Mouse (Mus musculus): ENCODE measurements around the gene Dip2b.

Gene Dip2b

GRCm38 (mm10) chr15:100050940-100051339 lies 12.5 kb downstream of the Dip2b start:
- no peak for DNase-seq (ENCODE audit: low read depth, low spot score)

- no peak for DNase-seq (ENCODE audit: low read depth, low spot score)
Observed at GRCm38 (mm10) chr15:100052726-100053125, 14.3 kb downstream of the Dip2b start.

- no peak for DNase-seq (ENCODE audit: low read depth, low spot score)
Observed at GRCm38 (mm10) chr15:100056397-100056908, 18.0 kb downstream of the Dip2b start.

GRCm38 (mm10) chr15:100057698-100058097 lies 19.2 kb downstream of the Dip2b start:
- no peak for DNase-seq (ENCODE audit: low read depth, low spot score)

- DNase-seq (ENCODE audit: low read depth, low spot score), result no peak
Observed at GRCm38 (mm10) chr15:100058143-100058542, 19.7 kb downstream of the Dip2b start.

- DNase-seq (ENCODE audit: low read depth, low spot score), result no peak
Observed at GRCm38 (mm10) chr15:100058912-100059311, 20.4 kb downstream of the Dip2b start.

GRCm38 (mm10) chr15:100059626-100060311 lies 21.3 kb downstream of the Dip2b start:
- no peak for DNase-seq (ENCODE audit: low read depth, low spot score)

- no peak for DNase-seq (ENCODE audit: low read depth, low spot score)
Observed at GRCm38 (mm10) chr15:100060513-100061140, 22.2 kb downstream of the Dip2b start.

- DNase-seq (ENCODE audit: low read depth, low spot score), result no peak
Observed at GRCm38 (mm10) chr15:100061377-100061776, 22.9 kb downstream of the Dip2b start.

- DNase-seq (ENCODE audit: low read depth, low spot score), result no peak
Observed at GRCm38 (mm10) chr15:100063229-100063773, 24.8 kb downstream of the Dip2b start.

- no peak for DNase-seq (ENCODE audit: low read depth, low spot score)
Observed at GRCm38 (mm10) chr15:100066702-100067101, 28.2 kb downstream of the Dip2b start.

GRCm38 (mm10) chr15:100069101-100069500 lies 30.6 kb downstream of the Dip2b start:
- no peak for DNase-seq (ENCODE audit: low read depth, low spot score)

- DNase-seq (ENCODE audit: low read depth, low spot score), result no peak
Observed at GRCm38 (mm10) chr15:100070021-100070420, 31.6 kb downstream of the Dip2b start.

GRCm38 (mm10) chr15:100071819-100072218 lies 33.4 kb downstream of the Dip2b start:
- no peak for DNase-seq (ENCODE audit: low read depth, low spot score)

GRCm38 (mm10) chr15:100073696-100074453 lies 35.4 kb downstream of the Dip2b start:
- DNase-seq (ENCODE audit: low read depth, low spot score), result no peak

- DNase-seq (ENCODE audit: low read depth, low spot score), result no peak
Observed at GRCm38 (mm10) chr15:100074754-100075153, 36.3 kb downstream of the Dip2b start.

- DNase-seq (ENCODE audit: low read depth, low spot score), result no peak
Observed at GRCm38 (mm10) chr15:100076362-100076761, 37.9 kb downstream of the Dip2b start.

- no peak for DNase-seq (ENCODE audit: low read depth, low spot score)
Observed at GRCm38 (mm10) chr15:100080833-100081477, 42.5 kb downstream of the Dip2b start.

- no peak for DNase-seq (ENCODE audit: low read depth, low spot score)
Observed at GRCm38 (mm10) chr15:100081478-100081998, 43.1 kb downstream of the Dip2b start.

- no peak for DNase-seq (ENCODE audit: low read depth, low spot score)
Observed at GRCm38 (mm10) chr15:100082052-100082451, 43.6 kb downstream of the Dip2b start.

- no peak for DNase-seq (ENCODE audit: low read depth, low spot score)
Observed at GRCm38 (mm10) chr15:100082733-100083132, 44.3 kb downstream of the Dip2b start.
